Mouse (Mus musculus): Measurements from ENCODE around the gene Zkscan1. TPM values are rescaled to one million over a fixed set of nuclear protein-coding genes. Genes with fewer than 3 reads are reported as not detected.

Zkscan1 gene
- polyA plus RNA-seq, 1 experiment from 2014 or later: 17.2 TPM

DNA sequence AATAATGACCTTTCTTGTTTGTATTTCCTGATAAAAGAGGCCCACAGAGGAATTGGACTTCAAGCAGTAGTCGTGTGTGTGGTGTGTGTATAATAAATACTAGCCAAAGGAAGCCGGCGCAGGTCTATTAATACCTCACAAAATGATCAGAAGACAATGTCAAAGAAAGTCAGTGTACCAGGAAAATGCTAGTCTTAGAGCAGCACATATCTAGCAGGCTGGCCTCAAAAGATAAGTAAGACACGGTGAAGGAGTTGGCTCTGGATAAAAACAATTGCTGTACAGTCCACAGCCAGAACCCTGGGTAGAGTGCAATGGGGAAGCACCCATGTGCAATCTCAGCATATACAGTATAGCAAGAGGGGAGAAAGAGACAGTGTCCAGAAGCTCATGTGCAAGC lies 52.4 kb downstream of the Zkscan1 start:
- Histone ChIP-seq H3K4me2 (ENCODE audit: low read length) (no peak overlapping the region), H3K27ac (no peak overlapping the region), H3K4me1 (replicated peaks; ENCODE audit: insufficient read depth, low read length) (no peaks in the 10 kb centered on the region), H3K4me3 (replicated peaks; ENCODE audit: low read depth, low read length) (no peak overlapping the region), H3K9ac (ENCODE audit: low read depth, low read length) (no peak overlapping the region), H3K9me3 (replicated peaks; ENCODE audit: low read length) (no peaks in the 10 kb centered on the region), H3K36me3 (ENCODE audit: insufficient read depth, low read length) (peaks cover 19% of the 10 kb centered on the region), H3K27me3 (ENCODE audit: insufficient read depth, low read length) (no peaks in the 10 kb centered on the region)
- WGBS: 62% methylated on average over 4 of the region's 4 CpGs
- DNase-seq (ENCODE audit: low spot score) (no peak), ATAC-seq (replicated peaks; ENCODE audit: low FRiP score, low read depth) (no peak)
- no peak for TF ChIP-seq CTCF (IDR thresholded peaks at IDR 0.05; ENCODE audit: low read depth)

DNA sequence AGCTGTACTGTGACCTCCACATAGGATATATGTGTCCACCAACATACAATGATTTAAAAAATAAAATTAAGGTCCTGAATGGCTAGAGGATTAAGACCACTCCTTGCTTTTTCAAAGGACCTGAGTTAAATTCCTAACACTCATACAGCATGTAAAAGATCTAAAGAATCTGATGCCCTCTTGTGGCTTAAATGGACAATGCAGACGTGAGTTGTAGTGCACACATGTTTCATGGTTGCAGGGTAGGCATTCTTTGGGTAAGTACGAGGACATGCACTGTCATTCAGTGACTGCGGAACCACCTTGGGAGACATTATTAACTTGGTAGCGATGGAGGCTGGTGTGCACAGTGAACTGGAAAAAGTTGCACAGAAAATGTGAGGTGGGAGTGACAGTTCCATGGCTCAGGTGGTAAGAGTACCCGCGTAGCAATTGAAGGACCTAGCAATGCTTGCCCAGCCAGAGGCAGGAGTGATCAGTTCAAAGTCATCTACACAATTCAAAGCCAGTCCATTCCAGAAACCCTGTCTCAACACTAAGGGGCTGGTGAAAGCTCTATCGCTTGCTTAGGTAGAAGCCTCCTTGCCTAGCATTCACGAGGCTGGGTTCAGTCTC lies 53.2 kb downstream of the Zkscan1 start:
- DNase-seq (ENCODE audit: low spot score): peak; percentile 78
- no peaks in the 10 kb centered on the region for H3K27me3 ChIP-seq (ENCODE audit: insufficient read depth, low read length)
- peak; percentile 85 for TF ChIP-seq CTCF (IDR thresholded peaks at IDR 0.05; ENCODE audit: low read depth)
- no peak overlapping the region for H3K4me3 ChIP-seq (replicated peaks; ENCODE audit: low read depth, low read length)
- peaks cover 19% of the 10 kb centered on the region for H3K36me3 ChIP-seq (ENCODE audit: insufficient read depth, low read length)
- H3K4me1 ChIP-seq (replicated peaks; ENCODE audit: insufficient read depth, low read length): no peaks in the 10 kb centered on the region
- 0 out of 2 replicates have a peak overlapping the region, but pooled peaks have one; percentile 31 for H3K27ac ChIP-seq
- WGBS: 56% methylated on average over 8 of the region's 8 CpGs
- no peaks in the 10 kb centered on the region for H3K9me3 ChIP-seq (replicated peaks; ENCODE audit: low read length)
- no peak overlapping the region for H3K4me2 ChIP-seq (ENCODE audit: low read length)
- no peak overlapping the region for H3K9ac ChIP-seq (ENCODE audit: low read depth, low read length)
- ATAC-seq (replicated peaks; ENCODE audit: low FRiP score, low read depth): peak; percentile 43; the same call in 1 of the 2 replicates

- ATAC-seq (replicated peaks; ENCODE audit: low FRiP score, low read depth) (no peak), DNase-seq (ENCODE audit: low spot score) (no peak)
- H3K9me3 ChIP-seq (replicated peaks; ENCODE audit: low read length): no peaks in the 10 kb centered on the region
- 0 out of 2 replicates have a peak overlapping the region, but pooled peaks have one; percentile 31 for H3K27ac ChIP-seq
- no peak for TF ChIP-seq CTCF (IDR thresholded peaks at IDR 0.05; ENCODE audit: low read depth)
- WGBS: 71% methylated on average over 4 of the region's 4 CpGs
- H3K4me1 ChIP-seq (replicated peaks; ENCODE audit: insufficient read depth, low read length): no peaks in the 10 kb centered on the region
- no peak overlapping the region for H3K4me2 ChIP-seq (ENCODE audit: low read length)
- no peak overlapping the region for H3K4me3 ChIP-seq (replicated peaks; ENCODE audit: low read depth, low read length)
- H3K36me3 ChIP-seq (ENCODE audit: insufficient read depth, low read length): peaks cover 13% of the 10 kb centered on the region
- no peak overlapping the region for H3K9ac ChIP-seq (ENCODE audit: low read depth, low read length)
- H3K27me3 ChIP-seq (ENCODE audit: insufficient read depth, low read length): no peaks in the 10 kb centered on the region
Measured at GRCm38 (mm10) chr5:138138585-138138984, 53.7 kb downstream of the Zkscan1 start.

DNA sequence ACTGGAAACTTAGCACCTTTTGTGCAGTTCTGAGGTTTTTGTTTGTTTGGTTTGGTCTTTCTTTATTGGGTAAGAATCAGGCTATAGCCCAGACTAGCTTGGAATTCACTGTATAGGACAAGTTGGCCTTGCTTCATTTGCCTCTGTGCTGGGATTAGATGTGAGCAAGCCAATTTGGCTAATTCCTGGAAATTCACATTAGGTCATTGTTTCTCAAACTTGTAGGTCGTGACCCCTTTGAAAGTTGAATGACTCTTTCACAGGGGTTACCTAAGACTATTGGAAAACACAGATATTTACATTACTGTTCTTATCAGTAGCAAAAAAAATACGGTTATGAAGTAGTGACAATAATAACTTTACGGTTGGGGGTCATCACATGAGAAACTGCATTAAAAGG lies 69.5 kb downstream of the Zkscan1 start:
- no peaks in the 10 kb centered on the region for H3K27me3 ChIP-seq (ENCODE audit: insufficient read depth, low read length)
- TF ChIP-seq CTCF (IDR thresholded peaks at IDR 0.05; ENCODE audit: low read depth): no peak
- H3K9me3 ChIP-seq (replicated peaks; ENCODE audit: low read length): no peaks in the 10 kb centered on the region
- no peak for ATAC-seq (replicated peaks; ENCODE audit: low FRiP score, low read depth)
- no peaks in the 10 kb centered on the region for H3K4me1 ChIP-seq (replicated peaks; ENCODE audit: insufficient read depth, low read length)
- H3K4me2 ChIP-seq (ENCODE audit: low read length): peak overlapping the region; percentile 70
- peak overlapping the region; percentile 81 for H3K4me3 ChIP-seq (replicated peaks; ENCODE audit: low read depth, low read length)
- H3K27ac ChIP-seq: no peak overlapping the region
- 78% methylated on average over 3 of the region's 3 CpGs for WGBS
- peaks cover 15% of the 10 kb centered on the region for H3K36me3 ChIP-seq (ENCODE audit: insufficient read depth, low read length)
- no peak for DNase-seq (ENCODE audit: low spot score)
- H3K9ac ChIP-seq (ENCODE audit: low read depth, low read length): no peak overlapping the region

DNA sequence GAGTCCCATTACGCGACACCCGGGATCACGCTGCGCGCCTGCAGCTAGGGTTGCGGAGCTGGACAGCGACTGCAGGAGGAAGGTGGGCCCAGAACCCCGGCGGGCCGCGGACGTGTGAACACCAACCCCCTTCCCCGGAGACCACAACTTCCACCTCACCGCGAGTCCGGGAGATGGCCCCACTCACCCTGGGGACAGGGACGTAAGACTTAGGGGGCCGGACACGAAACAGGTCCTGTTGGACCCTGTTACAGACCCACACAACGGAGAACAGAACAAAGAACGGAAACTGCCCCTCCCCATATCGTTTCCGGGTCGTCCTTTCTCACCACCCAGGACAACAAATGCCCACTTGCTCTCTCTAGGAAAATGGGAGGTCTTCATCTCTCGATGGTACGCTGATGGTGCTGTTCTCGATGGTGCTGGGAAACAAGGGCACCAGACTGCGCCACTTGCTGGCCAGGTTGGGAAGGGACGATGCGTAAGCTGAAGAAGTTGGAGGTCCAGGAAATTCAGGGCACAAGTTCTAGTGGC lies 70.6 kb downstream of the Zkscan1 start, which contains the start of gene Zfp113:
Gene Zfp113, minus strand, starts transcription at position 302 of the 534 bp plus-strand sequence.
- DNase-seq (ENCODE audit: low spot score) (peak; percentile 98), ATAC-seq (replicated peaks; ENCODE audit: low FRiP score, low read depth) (peak; percentile 97)
- no peaks in the 10 kb centered on the region for H3K9me3 ChIP-seq (replicated peaks; ENCODE audit: low read length)
- peaks cover 11% of the 10 kb centered on the region for H3K36me3 ChIP-seq (ENCODE audit: insufficient read depth, low read length)
- no peaks in the 10 kb centered on the region for H3K4me1 ChIP-seq (replicated peaks; ENCODE audit: insufficient read depth, low read length)
- peak within 1 kb of the TSS; percentile 81 for H3K4me3 ChIP-seq (replicated peaks; ENCODE audit: low read depth, low read length)
- peak within 1 kb of the TSS; percentile 88 for H3K9ac ChIP-seq (ENCODE audit: low read depth, low read length)
- peak within 1 kb of the TSS; percentile 70 for H3K4me2 ChIP-seq (ENCODE audit: low read length)
- TF ChIP-seq CTCF (IDR thresholded peaks at IDR 0.05; ENCODE audit: low read depth): peak; percentile 95
- WGBS: under 1% methylated on average over 31 of the region's 31 CpGs
- H3K27ac ChIP-seq: peak within 1 kb of the TSS; percentile 96
- no peaks in the 10 kb centered on the region for H3K27me3 ChIP-seq (ENCODE audit: insufficient read depth, low read length)

Other genes with a start within 250 kb of the Zkscan1 start
- gene Pilra, start 248.8 kb upstream of the Zkscan1 start, polyA plus RNA-seq (2015; fragmentation: Nextera tagmentation; extraction: Ambion mirVana): 0.69 and 0.70 TPM in 2 replicates
- 0.39 and 0.45 TPM in 2 replicates for gene Pilrb1, start 227.0 kb upstream of the Zkscan1 start, polyA plus RNA-seq (2015; fragmentation: Nextera tagmentation; extraction: Ambion mirVana)
- 0.16 and 0.84 TPM in 2 replicates for gene Pilrb2, start 213.3 kb upstream of the Zkscan1 start, polyA plus RNA-seq (2015; fragmentation: Nextera tagmentation; extraction: Ambion mirVana)
- 0.13 and 0.20 TPM in 2 replicates for gene Cyp3a13, start 163.5 kb upstream of the Zkscan1 start, polyA plus RNA-seq (2015; fragmentation: Nextera tagmentation; extraction: Ambion mirVana)
- gene Gjc3, start 122.0 kb upstream of the Zkscan1 start, polyA plus RNA-seq (2015; fragmentation: Nextera tagmentation; extraction: Ambion mirVana): 0.03 and 0.09 TPM in 2 replicates
- 0.09 and 0.22 TPM in 2 replicates for gene Azgp1, start 103.6 kb upstream of the Zkscan1 start, polyA plus RNA-seq (2015; fragmentation: Nextera tagmentation; extraction: Ambion mirVana)
- not detected in 2 replicates for gene Smok3a, start 63.8 kb upstream of the Zkscan1 start, polyA plus RNA-seq (2015; fragmentation: Nextera tagmentation; extraction: Ambion mirVana)
- not detected in 2 replicates for gene Smok3b, start 63.7 kb upstream of the Zkscan1 start, polyA plus RNA-seq (2015; fragmentation: Nextera tagmentation; extraction: Ambion mirVana)
- not detected in 2 replicates for gene Smok3c, start 31.9 kb upstream of the Zkscan1 start, polyA plus RNA-seq (2015; fragmentation: Nextera tagmentation; extraction: Ambion mirVana)
- 45.3 and 49.6 TPM in 2 replicates for gene Zscan21, start 31.8 kb downstream of the Zkscan1 start, polyA plus RNA-seq (2015; fragmentation: Nextera tagmentation; extraction: Ambion mirVana)
- gene Zfp113, start 70.7 kb downstream of the Zkscan1 start, polyA plus RNA-seq (2015; fragmentation: Nextera tagmentation; extraction: Ambion mirVana): 13.2 and 16.8 TPM in 2 replicates
- 240 and 262 TPM in 2 replicates for gene Cops6, start 76.0 kb downstream of the Zkscan1 start, polyA plus RNA-seq (2015; fragmentation: Nextera tagmentation; extraction: Ambion mirVana)
- gene Ap4m1, start 86.9 kb downstream of the Zkscan1 start, polyA plus RNA-seq (2015; fragmentation: Nextera tagmentation; extraction: Ambion mirVana): 13.0 and 13.1 TPM in 2 replicates
- 119 and 136 TPM in 2 replicates for gene Mcm7, start 87.3 kb downstream of the Zkscan1 start, polyA plus RNA-seq (2015; fragmentation: Nextera tagmentation; extraction: Ambion mirVana)
- 49.8 and 54.8 TPM in 2 replicates for gene Taf6, start 102.4 kb downstream of the Zkscan1 start, polyA plus RNA-seq (2015; fragmentation: Nextera tagmentation; extraction: Ambion mirVana)
- gene Cnpy4, start 102.4 kb downstream of the Zkscan1 start, polyA plus RNA-seq (2015; fragmentation: Nextera tagmentation; extraction: Ambion mirVana): 42.2 and 43.9 TPM in 2 replicates
- 11.4 and 12.8 TPM in 2 replicates for gene Mblac1, start 109.2 kb downstream of the Zkscan1 start, polyA plus RNA-seq (2015; fragmentation: Nextera tagmentation; extraction: Ambion mirVana)
- gene Nxpe5, start 140.8 kb downstream of the Zkscan1 start, polyA plus RNA-seq (2015; fragmentation: Nextera tagmentation; extraction: Ambion mirVana): 0.22 and 0.36 TPM in 2 replicates
- 77.6 and 87.0 TPM in 2 replicates for gene Lamtor4, start 170.4 kb downstream of the Zkscan1 start, polyA plus RNA-seq (2015; fragmentation: Nextera tagmentation; extraction: Ambion mirVana)
- gene BC037034, start 178.9 kb downstream of the Zkscan1 start, polyA plus RNA-seq (2015; fragmentation: Nextera tagmentation; extraction: Ambion mirVana): 3.2 and 4.3 TPM in 2 replicates
- gene Gal3st4, start 187.8 kb downstream of the Zkscan1 start, polyA plus RNA-seq (2015; fragmentation: Nextera tagmentation; extraction: Ambion mirVana): 0.86 and 1.5 TPM in 2 replicates
- 0.06 and 0.16 TPM in 2 replicates for gene Gm43720, start 194.9 kb downstream of the Zkscan1 start, polyA plus RNA-seq (2015; fragmentation: Nextera tagmentation; extraction: Ambion mirVana)
- 8.1 and 9.1 TPM in 2 replicates for gene Gpc2, start 194.9 kb downstream of the Zkscan1 start, polyA plus RNA-seq (2015; fragmentation: Nextera tagmentation; extraction: Ambion mirVana)
- 1.7 and 1.8 TPM in 2 replicates for gene Stag3, start 195.2 kb downstream of the Zkscan1 start, polyA plus RNA-seq (2015; fragmentation: Nextera tagmentation; extraction: Ambion mirVana)

Measured in kidney, postnatal 0 days (tissue).